Mouse (Mus musculus): Measurements from ENCODE around the gene Qrich2.
A peak's percentile ranks its signal among the peaks of the same experiment; 100 is the strongest.

The Qrich2 gene

DNA sequence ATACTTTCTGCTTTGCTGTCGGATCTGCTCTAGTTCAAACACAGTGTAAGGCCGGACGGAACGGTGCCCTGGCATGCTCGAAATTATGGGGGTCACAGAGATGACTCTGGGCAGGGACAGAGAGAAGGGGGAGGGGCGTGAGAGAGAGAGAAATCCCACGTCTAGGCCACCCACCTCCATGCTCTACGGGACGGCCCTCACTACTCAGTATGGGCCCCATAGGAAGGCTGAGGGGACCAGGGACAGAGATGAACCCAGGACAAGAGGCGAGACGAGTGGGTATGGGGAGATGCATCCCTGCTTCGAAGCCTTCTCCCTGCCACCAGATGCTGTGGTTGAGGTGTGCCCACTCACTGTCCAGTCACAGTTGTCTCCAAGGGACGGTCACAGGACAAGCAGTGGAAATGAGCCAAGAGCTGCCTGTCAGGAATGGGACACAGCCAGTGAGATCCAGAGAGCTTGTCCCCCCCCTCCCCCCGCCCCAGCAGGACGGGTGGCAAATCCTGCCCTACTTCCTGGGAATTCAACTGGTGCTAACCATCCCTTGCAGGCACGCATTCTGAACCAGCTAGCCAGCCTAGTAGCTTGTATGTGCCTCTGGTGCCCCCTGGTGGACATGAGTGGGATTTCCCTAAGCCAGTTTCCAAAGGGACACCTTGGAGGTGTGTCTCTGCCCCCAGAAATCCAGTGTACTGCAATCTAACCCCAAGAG, 20.3 kb downstream of the Qrich2 start:
- DNase-seq (ENCODE audit: low spot score in 2 of 2), result peak; percentile 81 to 89

DNA sequence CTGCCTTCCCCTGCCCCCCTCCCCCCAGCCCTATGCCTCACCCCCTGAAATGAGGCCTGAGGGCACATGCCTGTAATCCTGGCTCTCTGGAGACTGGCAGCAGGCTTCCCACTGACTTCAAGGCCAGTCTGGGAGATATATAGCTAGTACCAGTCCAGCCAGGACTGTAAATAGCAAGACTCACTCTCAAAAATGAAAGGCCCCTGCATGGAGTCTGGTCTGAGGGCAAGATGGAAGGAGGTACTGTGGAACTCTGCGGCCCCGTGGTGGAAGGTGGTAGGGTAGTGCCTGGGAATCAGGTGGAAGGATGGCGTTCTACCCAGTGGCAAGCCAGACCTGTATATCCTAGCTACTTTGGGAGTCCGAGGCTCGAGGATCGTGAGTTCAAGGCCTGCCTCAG, 22.1 kb downstream of the Qrich2 start:
- DNase-seq (ENCODE audit: low spot score in 2 of 2), result no peak

DNA sequence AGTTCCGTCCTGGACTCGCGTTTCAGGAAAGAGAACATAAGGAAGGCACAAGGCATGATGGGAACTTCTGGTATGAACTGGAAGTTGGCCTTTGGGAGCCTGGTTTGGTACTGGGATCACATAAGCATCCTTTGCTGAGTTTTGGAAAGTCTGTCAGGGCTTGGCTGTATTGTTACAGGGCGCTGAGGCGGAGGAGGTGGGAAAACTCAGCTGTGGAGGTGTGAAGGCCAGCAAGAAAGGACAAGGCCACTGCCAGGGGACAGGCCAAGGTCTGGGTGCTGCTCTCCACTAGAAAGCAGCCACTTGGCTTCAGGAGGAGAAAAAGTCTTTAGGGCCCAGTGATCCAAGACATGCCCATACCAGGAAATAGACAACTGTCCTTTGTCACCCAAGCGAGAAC, 22.7 kb downstream of the Qrich2 start:
- DNase-seq (ENCODE audit: low spot score in 2 of 2), result no peak

DNA sequence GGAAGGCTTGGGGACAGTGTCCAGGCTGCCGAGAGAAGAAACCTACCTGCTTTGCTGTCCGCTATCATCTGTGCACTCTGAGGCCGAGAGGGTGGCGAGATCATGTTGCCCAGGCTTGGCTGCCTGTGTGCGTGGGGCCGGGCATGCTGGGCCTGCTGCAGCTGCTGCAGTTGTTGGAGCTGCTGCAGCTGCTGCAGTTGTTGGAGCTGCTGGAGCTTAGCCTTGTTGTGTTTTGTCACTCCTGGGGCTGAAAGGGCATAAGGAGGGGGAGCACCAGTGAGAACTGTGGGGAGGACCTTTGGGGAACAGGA, 23.2 kb downstream of the Qrich2 start:
- DNase-seq (ENCODE audit: low spot score in 2 of 2), result no peak

DNA sequence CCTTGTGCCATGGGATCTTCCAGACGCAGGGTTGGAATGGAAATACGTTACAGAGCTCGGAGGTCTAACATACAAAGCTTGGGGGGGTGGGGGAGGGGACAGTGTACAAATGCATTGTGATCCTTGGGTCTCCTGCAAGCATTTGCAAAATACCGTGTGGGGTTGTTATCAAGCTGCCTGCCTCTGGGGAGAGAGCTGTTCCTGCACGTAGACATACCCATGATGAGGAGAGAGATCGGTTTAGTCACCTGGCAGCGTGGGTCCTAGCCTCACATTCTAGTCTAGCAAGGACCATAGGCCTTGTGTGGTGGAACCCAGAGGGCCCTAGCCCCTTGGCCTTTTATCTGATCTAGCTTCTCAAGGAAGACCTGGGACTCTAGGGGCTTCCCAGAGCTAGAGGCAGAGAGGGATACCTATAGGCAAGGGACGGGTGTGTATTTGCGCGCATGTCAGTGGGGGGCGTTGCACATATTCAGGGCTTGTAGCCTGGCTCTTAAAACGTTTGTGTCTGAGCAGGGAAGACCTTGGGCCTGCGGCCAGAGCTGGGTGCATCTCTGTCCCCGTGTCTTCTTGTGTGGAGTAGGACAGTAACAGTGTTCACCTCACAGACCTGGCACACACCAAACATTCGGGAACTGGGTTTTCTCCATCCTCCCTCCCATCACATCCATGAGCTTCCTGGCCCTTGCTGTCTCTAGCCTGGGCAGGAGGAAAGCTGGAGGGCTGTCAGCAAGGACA, 23.7 kb downstream of the Qrich2 start:
- no peak for DNase-seq (ENCODE audit: low spot score in 2 of 2)

DNA sequence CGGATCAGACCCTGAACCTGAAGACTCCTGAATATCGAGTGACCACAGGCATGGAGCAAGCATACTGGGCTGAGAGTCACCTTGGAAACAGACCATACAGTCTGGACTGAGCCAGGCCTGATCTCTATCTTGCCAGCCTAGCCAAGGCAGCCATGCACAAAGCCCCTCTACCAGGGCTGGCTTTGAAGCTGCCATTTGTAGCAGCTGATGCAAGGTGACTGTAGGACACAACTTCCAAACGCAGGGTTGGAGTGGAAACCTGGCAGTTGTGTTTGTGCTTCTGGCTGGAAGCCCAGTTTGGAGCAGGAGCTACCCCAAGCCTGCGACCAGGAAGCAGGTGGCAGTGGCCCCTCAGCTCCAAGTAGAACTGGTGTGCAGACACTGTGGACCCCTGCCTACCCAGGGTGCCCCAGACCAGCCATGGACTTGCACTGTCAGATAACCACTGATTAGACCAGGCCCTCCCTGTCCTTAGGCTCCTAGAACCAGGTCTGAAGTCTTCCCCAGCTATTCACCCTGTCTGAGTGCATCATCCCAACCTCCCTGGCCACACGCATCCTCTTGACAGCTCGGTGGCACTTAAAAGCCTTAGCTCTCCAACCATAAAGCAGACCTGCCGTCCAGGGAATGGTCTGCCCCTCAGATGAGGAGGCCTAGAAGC, 25.5 kb downstream of the Qrich2 start:
- no peak for DNase-seq (ENCODE audit: low spot score in 2 of 2)

DNA sequence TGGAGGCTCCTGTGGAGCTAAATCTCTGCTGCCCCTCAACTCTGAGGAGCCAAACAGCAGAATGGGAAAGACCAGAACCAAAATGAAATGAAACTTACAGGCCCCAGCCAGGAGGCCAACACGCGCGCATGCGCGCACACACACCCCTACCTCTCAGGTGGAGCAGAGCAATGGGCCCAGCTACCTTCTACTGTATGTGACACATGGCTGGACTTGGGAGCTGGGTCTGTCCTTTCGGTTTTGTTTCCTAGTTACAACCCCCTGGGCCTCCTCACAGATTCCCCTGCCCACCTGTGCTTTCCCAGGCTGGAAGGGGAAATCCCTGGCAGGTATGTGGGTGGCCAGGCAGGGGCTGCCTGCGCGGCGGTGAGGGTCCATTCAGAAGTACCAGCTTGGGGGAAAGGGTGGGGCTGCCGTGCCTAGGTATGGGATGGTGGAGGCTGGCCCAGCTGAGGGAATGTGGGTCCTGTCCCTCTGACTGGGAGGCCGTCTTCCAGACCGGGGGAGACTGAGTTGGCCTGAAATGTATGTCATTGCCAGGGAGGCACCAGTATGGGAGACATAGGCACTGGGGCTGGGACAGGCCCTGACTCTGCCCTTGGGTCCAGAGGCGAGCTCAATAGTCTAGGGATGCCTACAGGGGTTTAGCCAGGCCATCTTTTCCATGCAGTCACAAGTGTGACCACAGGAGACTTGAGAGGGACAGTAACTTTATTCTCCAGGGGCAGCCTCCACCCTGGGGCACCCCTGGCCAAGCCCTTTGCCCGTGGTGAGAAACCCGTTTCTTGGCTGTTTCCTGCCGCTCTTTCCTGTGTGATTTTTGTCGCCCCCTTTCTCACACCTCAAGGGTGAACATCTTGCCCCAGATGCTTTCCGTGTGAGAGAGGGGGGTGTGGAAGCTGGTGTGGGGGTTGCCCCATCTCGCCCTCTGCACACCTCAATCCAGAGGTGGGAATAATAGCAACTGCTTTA, 26.5 kb downstream of the Qrich2 start:
- peak; percentile 59 for DNase-seq (ENCODE audit: low spot score in 2 of 2)

DNA sequence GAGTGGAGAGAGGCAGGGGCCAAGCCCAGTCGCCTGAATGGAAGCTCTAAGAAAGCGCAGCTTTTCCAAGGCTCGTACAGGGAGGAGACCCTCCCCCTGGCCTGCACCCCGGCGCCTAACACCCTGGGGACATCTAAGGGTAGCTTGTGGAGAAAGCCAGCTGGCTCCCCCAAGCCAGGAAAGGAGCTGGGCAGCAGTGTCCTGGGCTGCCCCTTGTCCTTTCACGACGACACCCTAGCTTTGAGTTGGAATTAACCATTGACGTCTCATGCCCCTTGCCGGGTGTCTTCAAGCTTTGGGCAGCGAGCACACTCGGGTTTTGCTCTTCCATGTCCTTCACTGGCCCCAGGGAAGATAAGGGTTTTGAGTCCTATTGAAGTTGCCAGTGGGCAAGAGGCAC, 28.5 kb downstream of the Qrich2 start:
- DNase-seq (ENCODE audit: low spot score in 2 of 2), result no peak

DNA sequence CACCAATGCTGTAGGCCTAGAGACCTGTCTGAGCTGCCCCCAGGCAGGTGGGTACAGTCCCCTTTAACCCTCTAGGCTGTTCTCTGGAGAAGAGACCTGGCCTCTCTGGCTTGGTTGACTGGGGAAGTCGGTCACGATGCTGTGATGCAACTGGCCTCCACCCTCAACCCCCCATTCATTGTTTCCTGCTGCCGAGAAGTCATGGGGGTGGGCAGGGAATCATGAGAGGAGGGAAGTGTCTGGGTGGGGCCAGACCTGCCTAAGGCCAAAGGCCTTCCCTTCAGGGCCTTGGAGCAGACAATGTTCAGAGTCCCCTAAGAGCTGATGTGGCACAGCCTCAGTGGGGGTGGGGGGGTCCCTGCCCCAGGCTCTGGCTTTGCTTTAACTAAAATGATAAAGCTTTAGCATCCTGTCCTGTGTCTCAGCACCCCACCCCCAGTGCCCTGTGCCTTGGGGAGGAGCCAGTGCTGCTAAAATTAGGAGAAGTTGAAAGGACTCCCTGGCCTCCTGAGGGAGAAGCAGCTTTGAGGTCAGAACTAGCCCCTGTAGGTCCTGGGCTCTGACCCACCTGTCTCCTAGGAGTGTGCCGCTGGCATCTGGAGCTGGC, 29.2 kb downstream of the Qrich2 start:
- DNase-seq (ENCODE audit: low spot score in 2 of 2), result peak; percentile 44 to 53

DNA sequence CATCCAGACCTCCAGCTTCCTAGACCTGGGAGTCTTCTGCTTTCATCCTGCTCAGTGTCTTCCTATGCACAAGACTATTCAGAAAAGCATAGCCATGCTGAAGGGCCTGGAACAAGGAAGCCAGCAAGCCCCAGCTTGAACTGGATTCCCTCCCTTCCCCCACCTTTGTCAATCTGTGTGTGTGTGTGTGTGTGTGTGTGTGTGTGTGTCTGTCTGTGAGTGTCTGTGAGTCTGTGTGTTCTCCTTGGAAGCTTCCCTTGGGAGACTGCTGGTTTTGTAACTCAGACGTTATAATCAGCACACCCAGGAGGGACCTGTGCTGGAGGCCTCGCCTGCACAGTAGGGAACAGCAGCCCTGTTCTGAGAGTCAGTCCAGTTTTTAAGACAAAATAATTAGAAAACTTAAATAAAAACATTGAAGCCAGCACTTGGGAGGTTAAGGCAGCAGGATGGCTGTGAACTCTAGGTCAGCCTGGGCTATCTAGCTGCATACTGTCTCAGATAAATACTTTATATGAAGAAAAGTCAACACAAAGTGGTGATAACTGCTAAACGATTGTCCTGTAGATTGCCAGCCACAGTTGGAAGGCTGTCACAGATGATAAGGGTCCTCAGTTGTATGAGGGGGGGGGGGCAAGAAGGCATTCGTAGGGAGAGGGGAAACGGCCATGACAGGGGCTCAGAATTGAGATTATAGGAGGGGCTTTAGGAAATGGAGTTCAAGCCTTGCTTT, 29.9 kb downstream of the Qrich2 start:
- no peak for DNase-seq (ENCODE audit: low spot score in 2 of 2)

DNA sequence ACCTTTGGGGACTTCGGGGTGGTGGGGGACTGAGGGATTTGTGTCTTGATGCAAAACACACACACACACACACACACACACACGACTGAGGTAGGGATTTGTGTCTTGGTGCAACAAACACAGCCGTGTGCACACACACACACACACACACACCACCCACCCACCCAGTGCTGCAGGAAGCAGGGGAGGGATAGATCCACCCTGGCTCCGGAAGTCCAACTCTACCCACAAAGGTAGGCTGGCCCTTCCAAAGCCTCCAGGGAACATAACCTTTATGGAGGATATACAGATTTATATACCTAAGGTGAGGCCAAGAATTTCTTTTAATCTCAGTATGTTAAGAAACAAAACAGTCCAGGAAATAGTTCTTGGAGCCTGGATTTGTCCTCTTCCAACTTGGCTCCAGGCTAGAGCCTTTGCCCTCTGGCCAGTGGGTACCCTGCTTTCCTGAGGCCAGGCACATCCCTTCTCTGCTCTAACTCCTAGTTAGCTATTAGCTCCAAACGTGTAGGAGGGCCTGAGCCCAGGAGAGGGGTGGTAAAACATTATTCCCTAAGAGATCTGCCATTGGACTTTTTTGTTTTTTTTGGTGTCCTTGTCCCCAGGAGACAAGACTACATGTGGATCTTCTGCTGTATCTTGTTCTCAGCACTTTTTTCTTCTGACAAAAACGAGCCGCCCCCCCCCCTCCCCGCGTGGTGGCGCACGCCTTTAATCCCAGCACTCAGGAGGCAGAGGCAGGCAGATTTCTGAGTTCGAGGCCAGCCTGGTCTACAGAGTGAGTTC, 30.9 kb downstream of the Qrich2 start:
- DNase-seq (ENCODE audit: low spot score in 2 of 2), result no peak

DNA sequence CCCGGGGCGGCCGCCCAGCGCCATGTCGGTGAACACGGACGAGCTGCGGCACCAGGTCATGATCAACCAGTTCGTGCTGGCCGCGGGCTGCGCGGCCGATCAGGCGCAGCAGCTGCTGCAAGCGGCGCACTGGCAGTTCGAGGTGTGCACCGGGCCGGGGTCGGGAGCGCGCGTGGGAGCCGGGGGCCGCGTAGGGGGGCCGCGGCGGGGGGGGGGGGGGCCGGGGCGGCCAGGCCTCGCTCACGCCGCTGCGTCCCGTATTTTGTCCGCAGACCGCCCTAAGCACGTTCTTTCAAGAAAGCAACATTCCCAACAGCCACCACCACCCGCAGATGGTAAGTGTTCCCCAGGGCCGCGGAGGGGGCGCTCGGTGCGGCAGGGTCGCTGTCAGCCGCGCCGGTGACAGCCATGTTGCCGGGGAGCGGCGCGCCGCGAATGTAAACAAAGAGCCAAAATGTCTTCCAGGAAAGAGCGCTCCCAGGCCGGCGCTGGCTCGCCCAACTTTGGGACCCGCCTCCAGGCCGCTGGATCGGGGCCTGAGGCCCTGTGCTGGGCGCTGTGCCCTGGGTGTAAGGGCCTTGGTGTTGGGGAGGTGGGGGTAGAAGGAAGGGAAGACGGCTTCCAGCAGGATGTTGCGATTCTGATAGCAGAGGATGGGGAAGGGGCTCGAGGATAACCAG, 31.6 kb downstream of the Qrich2 start:
- peak; percentile 47 to 52 for DNase-seq (ENCODE audit: low spot score in 2 of 2)

DNA sequence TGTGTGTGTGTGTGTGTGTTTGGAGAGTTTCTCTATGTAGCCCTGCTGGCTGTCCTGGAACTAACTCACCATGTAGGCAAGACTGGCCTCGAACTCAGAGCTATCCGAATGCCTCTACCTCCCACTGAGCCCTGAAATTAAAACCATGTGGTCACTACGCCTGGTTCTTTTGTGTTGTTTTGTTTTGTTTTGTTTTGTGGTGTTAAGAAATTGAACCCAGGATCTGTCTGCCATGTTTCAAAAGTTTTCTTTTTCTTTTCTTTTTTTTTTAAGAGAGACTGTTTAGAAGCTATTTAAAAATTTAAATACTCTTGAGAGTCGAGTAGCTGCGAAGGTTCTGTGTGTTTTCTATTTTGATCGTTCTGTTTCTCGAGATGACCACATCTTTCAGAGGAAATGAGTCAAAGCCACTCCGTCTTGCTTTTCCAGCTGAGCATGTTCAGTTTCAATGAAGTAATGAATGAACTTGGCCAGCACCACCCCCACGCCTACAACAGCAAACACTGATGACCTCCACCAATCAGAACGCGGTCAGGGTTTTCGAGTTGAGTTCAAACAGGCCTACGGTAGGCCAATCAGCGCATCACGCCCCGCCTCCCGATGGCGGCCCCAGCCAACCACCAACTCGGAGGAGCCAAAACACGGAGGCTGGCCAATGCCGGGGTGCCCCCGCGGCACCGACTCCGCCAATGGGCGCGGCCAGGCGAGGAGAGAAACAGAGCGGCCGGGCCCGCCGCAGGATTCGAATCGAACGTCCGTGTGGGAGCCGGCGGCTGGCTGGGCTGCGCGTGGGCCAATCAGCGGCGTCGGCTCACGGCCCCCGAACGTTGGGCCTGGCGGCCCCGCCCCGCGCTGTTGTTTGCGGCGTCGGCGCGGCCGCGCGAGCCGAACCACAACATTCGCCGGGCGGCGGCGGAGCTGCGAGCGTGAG, 32.4 kb downstream of the Qrich2 start, which contains the start of gene Ubald2:
Ubald2 (plus strand) TSS at position 739 of the 931 bp plus-strand sequence.
- peak; percentile 100 for DNase-seq (ENCODE audit: low spot score in 2 of 2)

DNA sequence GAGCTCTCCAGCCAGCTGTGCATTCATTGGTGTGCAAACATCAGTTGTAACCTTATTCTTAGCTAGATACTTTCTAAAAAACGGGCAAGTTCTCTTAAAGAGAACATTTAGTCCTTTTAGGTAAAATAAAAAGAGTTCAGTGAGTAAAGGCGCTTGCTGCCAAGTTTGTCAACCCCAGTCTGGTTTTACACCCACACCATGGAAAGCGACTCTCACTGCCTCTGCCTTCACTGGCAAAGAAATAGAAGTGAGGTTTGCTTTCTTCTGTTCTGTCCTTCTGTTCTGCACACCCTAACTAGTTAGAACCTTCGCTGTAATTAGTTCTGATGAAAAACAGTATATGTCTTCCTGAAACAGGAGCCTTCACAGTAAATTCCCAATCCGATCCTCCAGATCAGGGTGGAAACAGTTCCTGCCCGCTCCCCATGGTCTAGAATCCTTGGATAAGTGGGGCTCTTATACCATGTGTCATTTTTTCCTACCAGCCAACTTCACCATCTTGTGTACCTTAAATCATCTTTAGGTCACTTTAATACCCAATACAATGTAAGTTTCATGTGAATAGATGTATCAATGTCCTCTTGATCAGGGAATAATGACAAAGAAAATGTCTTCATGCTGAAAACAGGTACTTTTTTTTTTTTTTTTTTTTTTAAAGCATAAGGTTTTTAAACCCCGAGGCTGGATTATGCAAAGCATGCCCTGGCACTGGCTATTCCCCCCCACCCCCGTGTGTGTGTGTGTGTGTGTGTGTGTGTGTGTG, 33.3 kb downstream of the Qrich2 start:
- no peak for DNase-seq (ENCODE audit: low spot score in 2 of 2)

DNA sequence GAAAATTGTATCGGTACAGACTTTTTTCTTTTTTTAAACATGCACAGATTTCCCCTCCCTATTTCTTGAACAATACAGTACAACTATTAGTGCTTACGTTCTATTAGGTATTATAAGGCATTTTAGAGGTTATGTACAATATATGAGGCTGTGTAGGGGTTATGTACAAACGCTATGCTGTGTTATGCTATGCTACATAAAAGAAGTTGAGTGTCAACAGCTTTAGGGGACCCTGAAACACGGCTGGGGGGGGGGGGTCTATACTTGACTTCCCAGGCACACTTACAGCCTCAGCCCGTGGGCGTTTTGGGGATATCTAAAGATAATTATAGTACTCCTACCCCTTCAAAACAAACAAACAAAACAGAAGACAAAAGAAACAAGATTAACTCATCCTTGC, 33.9 kb downstream of the Qrich2 start:
- no peak for DNase-seq (ENCODE audit: low spot score in 2 of 2)

DNA sequence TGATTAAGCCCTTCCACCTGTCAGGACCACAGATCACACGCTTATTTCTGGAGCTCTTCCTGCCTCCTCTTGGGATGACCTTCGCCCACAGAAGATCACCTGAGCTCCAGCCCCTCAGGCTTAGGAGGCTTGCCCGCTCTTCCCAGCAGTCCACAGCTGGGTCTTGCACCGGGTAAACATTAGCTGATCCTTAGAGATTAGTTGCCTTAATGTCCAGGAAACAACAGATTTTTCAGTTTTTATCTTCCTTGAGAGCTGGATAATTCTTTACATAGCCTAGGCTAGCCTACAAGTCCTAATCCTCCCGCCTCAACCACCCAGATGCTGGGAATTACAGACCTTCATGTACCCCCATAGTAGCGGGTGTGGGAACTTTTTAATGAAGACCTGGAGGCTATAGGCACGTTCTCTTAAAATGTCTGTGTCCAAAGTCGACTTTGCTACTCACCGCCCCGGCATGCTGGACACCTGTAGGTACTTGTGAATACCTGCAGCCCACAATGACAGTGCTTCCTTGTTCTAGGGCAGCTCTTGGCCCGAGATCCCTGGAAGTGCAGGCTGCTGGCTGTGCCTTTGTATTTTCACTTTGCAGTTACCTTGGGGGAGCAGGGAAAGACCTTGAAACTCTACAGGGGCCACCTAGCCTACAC, 34.5 kb downstream of the Qrich2 start:
- no peak for DNase-seq (ENCODE audit: low spot score in 2 of 2)

Measured in spleen, postnatal 36 days (tissue).